Mouse (Mus musculus) liver, embryonic 11.5 days (tissue): ENCODE results near the gene Gm10842. TPM values are rescaled to one million over a fixed set of nuclear protein-coding genes. Genes with fewer than 3 reads are reported as not detected.
"Not testable (repeated sequence)": the region's sequence is repeated elsewhere in the genome, so short reads cannot be mapped to it uniquely, and the experiment has no call there.

Experiments used
- ATAC-seq: fragments of 200-750 bp; cut with Nextera tagmentation; replicated peaks from 2 replicates; pipeline ENCODE4 v1.8.0; 2017; ENCODE audit warnings: moderate number of reproducible peaks, mild to moderate bottlenecking, moderate TSS enrichment, moderate library complexity; ENCODE audit not compliant: low FRiP score
- DNase-seq: peaks from one replicate; pipeline ENCODE4 v3.0.0-alpha.2; 2017; ENCODE audit warnings: low spot score
- H3K27ac ChIP-seq: fragments of 300-500 bp; sonication (generic); 2 replicates; pipeline ENCODE4 v1.5.1; 2014; ENCODE audit warnings: mild to moderate bottlenecking, low read depth, low read length, control low read depth
- H3K27me3 ChIP-seq: fragments of 300-500 bp; sonication (generic); replicated peaks from 2 replicates; pipeline ENCODE4 v1.6.1; 2014; ENCODE audit warnings: low read length, mixed read lengths; ENCODE audit not compliant: control insufficient read depth, insufficient read depth
- H3K36me3 ChIP-seq: fragments of 300-500 bp; sonication (generic); 2 replicates; pipeline ENCODE4 v1.6.1; 2014; ENCODE audit warnings: mild to moderate bottlenecking, low read length, moderate library complexity, mixed read lengths; ENCODE audit not compliant: control insufficient read depth, insufficient read depth
- H3K4me1 ChIP-seq: fragments of 300-500 bp; sonication (generic); replicated peaks from 2 replicates; pipeline ENCODE4 v1.6.1; 2014; ENCODE audit warnings: low read length, mixed read lengths; ENCODE audit not compliant: control insufficient read depth, insufficient read depth
- H3K4me2 ChIP-seq: fragments of 300-500 bp; sonication (generic); 2 replicates; pipeline ENCODE4 v1.6.1; 2014; ENCODE audit warnings: mild to moderate bottlenecking, control low read depth, moderate library complexity
- H3K4me3 ChIP-seq: fragments of 300-500 bp; sonication (generic); 2 replicates; pipeline ENCODE4 v1.5.1; 2014; ENCODE audit warnings: low read depth, low read length, control low read depth
- H3K9ac ChIP-seq: fragments of 300-500 bp; sonication (generic); 2 replicates; pipeline ENCODE4 v1.6.1; 2014; ENCODE audit warnings: low read depth, low read length, control low read depth
- H3K9me3 ChIP-seq: fragments of 300-500 bp; sonication (generic); 2 replicates; pipeline ENCODE4 v1.6.1; 2016; ENCODE audit warnings: low read length, inconsistent platforms, mixed read lengths; ENCODE audit not compliant: control insufficient read depth
- WGBS: fragments of 180-500 bp; shearing (Covaris S2); extraction: QIAGEN DNeasy Blood & Tissue Kit; methylation state at CpG from one replicate; pipeline ENCODE4 v1.1.7; 2014; 5-methylcytosine and 5-hydroxymethylcytosine counted together
- polyA plus RNA-seq: library from polyadenylated mRNA; unstranded; fragments of >200 nt; fragmentation: Nextera tagmentation; extraction: Ambion mirVana; gene quantifications from 2 replicates; pipeline ENCODE4 v1.2.1, GENCODE M21; 2014

Gm10842 gene
- polyA plus RNA-seq = not detected in 2 replicates

- Histone ChIP-seq H3K27ac (no peak within 1 kb of the TSS), H3K9me3 (no peaks in the 10 kb centered on the region), H3K4me3 (no peak within 1 kb of the TSS), H3K27me3 (no peaks in the 10 kb centered on the region), H3K36me3 (no peaks in the 10 kb centered on the region), H3K9ac (no peak within 1 kb of the TSS; the same call in 1 of the 2 replicates), H3K4me1 (peaks cover 24% of the 10 kb centered on the region), H3K4me2 (no peak within 1 kb of the TSS)
- WGBS = 74% methylated on average over 3 of the region's 3 CpGs
- ATAC-seq (no peak), DNase-seq (no peak)
These were observed at the start of gene Gm10842 for GRCm38 (mm10) chr11:105146593-105146992. TSS of gene Gm10842 (plus strand) at chr11:105146893.

- not testable (repeated sequence) for H3K36me3 ChIP-seq, H3K27me3 ChIP-seq, DNase-seq, H3K9ac ChIP-seq, H3K4me1 ChIP-seq, H3K4me3 ChIP-seq, ATAC-seq, H3K4me2 ChIP-seq, H3K27ac ChIP-seq, H3K9me3 ChIP-seq
- 71% methylated on average over 22 of the region's 22 CpGs for WGBS
These were observed 34.2 kb upstream of the Gm10842 start for GRCm38 (mm10) chr11:105112448-105112847.

- no peak for DNase-seq
- Histone ChIP-seq H3K27ac (no peak overlapping the region), H3K36me3 (no peaks in the 10 kb centered on the region), H3K4me3 (no peak overlapping the region), H3K9me3 (no peaks in the 10 kb centered on the region), H3K4me1 (0 out of 2 replicates have a peak, but pooled peaks cover 4% of the 10 kb centered on the region), H3K4me2 (no peak overlapping the region), H3K9ac (no peak overlapping the region), H3K27me3 (no peaks in the 10 kb centered on the region)
- 79% methylated on average over 7 of the region's 7 CpGs for WGBS
- ATAC-seq = no peak
These were observed 28.9 kb upstream of the Gm10842 start for GRCm38 (mm10) chr11:105117814-105118213.

GRCm38 (mm10) chr11:105120551-105121061, 26.1 kb upstream of the Gm10842 start:
- H3K4me2 ChIP-seq = no peak overlapping the region
- DNase-seq (no peak), ATAC-seq (no peak)
- H3K9me3 ChIP-seq = no peaks in the 10 kb centered on the region
- H3K27me3 ChIP-seq = no peaks in the 10 kb centered on the region
- H3K4me3 ChIP-seq = no peak overlapping the region
- H3K4me1 ChIP-seq = 0 out of 2 replicates have a peak, but pooled peaks cover 4% of the 10 kb centered on the region
- no peaks in the 10 kb centered on the region for H3K36me3 ChIP-seq
- no peak overlapping the region for H3K9ac ChIP-seq
- no peak overlapping the region for H3K27ac ChIP-seq
- WGBS = 28% methylated on average over 4 of the region's 4 CpGs

GRCm38 (mm10) chr11:105121792-105122191, 24.9 kb upstream of the Gm10842 start:
- DNase-seq, H3K27me3 ChIP-seq: not testable (repeated sequence)
- WGBS = 71% methylated on average over 5 of the region's 5 CpGs

GRCm38 (mm10) chr11:105123986-105124385, 22.7 kb upstream of the Gm10842 start:
- no peaks in the 10 kb centered on the region for H3K27me3 ChIP-seq
- no peak overlapping the region for H3K4me2 ChIP-seq
- H3K4me1 ChIP-seq = peaks cover 15% of the 10 kb centered on the region
- H3K4me3 ChIP-seq = no peak overlapping the region
- whole genome bisulfite sequencing = 13% methylated on average over 9 of the region's 9 CpGs
- H3K27ac ChIP-seq = no peak overlapping the region
- H3K36me3 ChIP-seq = peaks cover 1% of the 10 kb centered on the region; the same call in 1 of the 2 replicates
- H3K9ac ChIP-seq = no peak overlapping the region
- H3K9me3 ChIP-seq = no peaks in the 10 kb centered on the region
- ATAC-seq = peak; percentile 58
- no peak for DNase-seq

More at GRCm38 (mm10) chr11:105121792-105122191, 24.9 kb upstream of the Gm10842 start:
- H3K9ac ChIP-seq, ATAC-seq, H3K36me3 ChIP-seq, H3K27ac ChIP-seq, H3K9me3 ChIP-seq, H3K4me1 ChIP-seq, H3K4me3 ChIP-seq, H3K4me2 ChIP-seq: not testable (repeated sequence)

GRCm38 (mm10) chr11:105125735-105126519, 20.8 kb upstream of the Gm10842 start, which contains the start of gene Mettl2:
TSS of gene Mettl2 (plus strand) at chr11:105126425.
- H3K36me3 ChIP-seq = peaks cover 13% of the 10 kb centered on the region
- DNase-seq (peak; percentile 84), ATAC-seq (peak; percentile 82)
- peaks cover 15% of the 10 kb centered on the region for H3K4me1 ChIP-seq
- H3K27ac ChIP-seq = peak within 1 kb of the TSS; percentile 71
- 1% methylated on average over 38 of the region's 38 CpGs for WGBS
- peak within 1 kb of the TSS; percentile 82 for H3K9ac ChIP-seq
- peak within 1 kb of the TSS; percentile 100 for H3K4me3 ChIP-seq
- no peaks in the 10 kb centered on the region for H3K9me3 ChIP-seq
- H3K27me3 ChIP-seq = no peaks in the 10 kb centered on the region
- peak within 1 kb of the TSS; percentile 91 for H3K4me2 ChIP-seq

- DNase-seq = no peak
- Histone ChIP-seq H3K27ac (peak overlapping the region; percentile 39), H3K36me3 (peaks cover 15% of the 10 kb centered on the region), H3K4me1 (peaks cover 15% of the 10 kb centered on the region), H3K27me3 (no peaks in the 10 kb centered on the region), H3K9ac (peak overlapping the region; percentile 82), H3K4me3 (peak overlapping the region; percentile 100), H3K9me3 (no peaks in the 10 kb centered on the region), H3K4me2 (peak overlapping the region; percentile 91)
- ATAC-seq = peak; percentile 24
- under 1% methylated on average over 49 of the region's 49 CpGs for WGBS
These were observed 20.1 kb upstream of the Gm10842 start for GRCm38 (mm10) chr11:105126520-105127029.
